Mouse (Mus musculus) CH12.LX (cell line): ENCODE results near the gene Zbtb8a. TPM values are rescaled to one million over a fixed set of nuclear protein-coding genes. Genes with fewer than 3 reads are reported as not detected.

Source experiments
- DNase-seq: peaks from one replicate; pipeline ENCODE4 v3.0.0-alpha.2; 2013; ENCODE audit errors: extremely low read depth
- H3K27ac ChIP-seq: 2 replicates; pipeline ENCODE4 v1.5.1; 2012; ENCODE audit warnings: low read depth, mild to moderate bottlenecking, control low read depth, moderate library complexity; ENCODE audit not compliant: insufficient read depth
- H3K27me3 ChIP-seq: replicated peaks from 2 replicates; pipeline ENCODE3; 2012; ENCODE audit warnings: inconsistent platforms
- H3K36me3 ChIP-seq, 2 experiments: replicated peaks in 1 of 2; 2 replicates each; pipeline versions ENCODE3 to v1.6.1; 2012; ENCODE audit warnings: inconsistent platforms in 1 of 2, low read length in 1 of 2, mild to moderate bottlenecking in 1 of 2, mixed read lengths in 1 of 2, moderate library complexity in 1 of 2; ENCODE audit not compliant: control insufficient read depth in 1 of 2, insufficient read depth in 1 of 2
- H3K4me1 ChIP-seq, 2 experiments: 2 replicates each; pipeline ENCODE4 v1.6.1; 2012; ENCODE audit warnings: inconsistent platforms in 1 of 2, moderate library complexity in 1 of 2; ENCODE audit not compliant: insufficient read depth in 2 of 2, control insufficient read depth in 1 of 2
- H3K4me2 ChIP-seq: 2 replicates; pipeline ENCODE4 v1.6.1; 2012; ENCODE audit warnings: low read depth, mild to moderate bottlenecking, control low read depth; ENCODE audit not compliant: poor library complexity, insufficient read depth, severe bottlenecking
- H3K4me3 ChIP-seq, 3 experiments: fragments of 150-350 bp in 1 of 3; sonication (generic) in 1 of 3; replicated peaks in 1 of 3; 2 replicates each; pipeline versions ENCODE3 to v1.5.1; 2011 to 2012; ENCODE audit warnings: low read depth in 2 of 3, low read length in 2 of 3, mild to moderate bottlenecking in 2 of 3, moderate library complexity in 2 of 3, control low read depth in 1 of 3, improper control_type of control experiment in 1 of 3, inconsistent platforms in 1 of 3, mixed read lengths in 1 of 3; ENCODE audit not compliant: poor library complexity in 1 of 3
- H3K79me2 ChIP-seq: replicated peaks from 2 replicates; pipeline ENCODE4 v1.6.1; 2012; ENCODE audit warnings: mild to moderate bottlenecking, moderate library complexity; ENCODE audit not compliant: control insufficient read depth, poor library complexity, insufficient read depth, severe bottlenecking; ENCODE audit errors: extremely low read depth
- H3K9ac ChIP-seq: 2 replicates; pipeline ENCODE4 v1.6.1; 2012; ENCODE audit warnings: low read depth, mild to moderate bottlenecking, control low read depth, moderate library complexity; ENCODE audit not compliant: insufficient read depth
- H3K9me3 ChIP-seq: replicated peaks from 2 replicates; pipeline ENCODE3; 2012; ENCODE audit warnings: low read length, inconsistent platforms, mixed read lengths
- BHLHE40 ChIP-seq: IDR thresholded peaks from 2 replicates; pipeline ENCODE4 v1.6.1; 2011; ENCODE audit warnings: mild to moderate bottlenecking, low read depth, low read length, improper control_type of control experiment
- CTCF ChIP-seq, 2 experiments: IDR thresholded peaks in 1 of 2; conservative IDR thresholded peaks in 1 of 2; 2 replicates each; pipeline ENCODE4 v1.5.1; 2011 to 2012; ENCODE audit warnings: low read depth in 2 of 2, low read length in 2 of 2, improper control_type of control experiment in 1 of 2, inconsistent platforms in 1 of 2, mild to moderate bottlenecking in 1 of 2, moderate library complexity in 1 of 2
- E2F4 ChIP-seq: IDR thresholded peaks from 2 replicates; pipeline ENCODE4 v1.6.1; 2011; ENCODE audit warnings: low read depth, low read length, improper control_type of control experiment; ENCODE audit not compliant: insufficient replicate concordance
- ELF1 ChIP-seq: IDR thresholded peaks from 2 replicates; pipeline ENCODE4 v1.6.1; 2014; ENCODE audit warnings: low read depth, mild to moderate bottlenecking, inconsistent platforms, low read length, improper control_type of control experiment
- EP300 ChIP-seq: IDR thresholded peaks from 2 replicates; pipeline ENCODE4 v1.6.1; 2011; ENCODE audit warnings: low read length, improper control_type of control experiment
- ETS1 ChIP-seq: conservative IDR thresholded peaks from 2 replicates; pipeline ENCODE4 v1.6.1; 2012; ENCODE audit warnings: low read depth, mild to moderate bottlenecking, inconsistent platforms, low read length, improper control_type of control experiment, moderate library complexity
- HCFC1 ChIP-seq: IDR thresholded peaks from 2 replicates; pipeline ENCODE4 v1.6.1; 2012; ENCODE audit warnings: low read depth, mild to moderate bottlenecking, inconsistent platforms, low read length, improper control_type of control experiment
- IRF4 ChIP-seq: IDR thresholded peaks from 2 replicates; pipeline ENCODE4 v1.6.1; 2014; ENCODE audit warnings: low read depth, mild to moderate bottlenecking, inconsistent platforms, low read length, improper control_type of control experiment
- MAFK ChIP-seq: IDR thresholded peaks from 2 replicates; pipeline ENCODE4 v1.6.1; 2011; ENCODE audit warnings: low read length, improper control_type of control experiment; ENCODE audit not compliant: insufficient replicate concordance
- MAX ChIP-seq: IDR thresholded peaks from 2 replicates; pipeline ENCODE4 v1.6.1; 2011; ENCODE audit warnings: low read length, improper control_type of control experiment
- MAZ ChIP-seq: IDR thresholded peaks from 2 replicates; pipeline ENCODE4 v1.6.1; 2012; ENCODE audit warnings: low read depth, mild to moderate bottlenecking, inconsistent platforms, low read length, improper control_type of control experiment, moderate library complexity
- MEF2A ChIP-seq: IDR thresholded peaks from 2 replicates; pipeline ENCODE4 v1.6.1; 2014; ENCODE audit warnings: low read depth, mild to moderate bottlenecking, inconsistent platforms, low read length, improper control_type of control experiment, borderline replicate concordance
- NELFE ChIP-seq: IDR thresholded peaks from 2 replicates; pipeline ENCODE4 v1.6.1; 2011; ENCODE audit warnings: low read depth, low read length, improper control_type of control experiment
- NRF1 ChIP-seq: IDR thresholded peaks from 2 replicates; pipeline ENCODE4 v1.6.1; 2014; ENCODE audit warnings: low read depth, mild to moderate bottlenecking, inconsistent platforms, low read length, improper control_type of control experiment, moderate library complexity
- PAX5 ChIP-seq: IDR thresholded peaks from 2 replicates; pipeline ENCODE4 v1.6.1; 2012; ENCODE audit warnings: low read length, inconsistent platforms, mixed read lengths
- SIN3A ChIP-seq: IDR thresholded peaks from 2 replicates; pipeline ENCODE4 v1.6.1; 2012; ENCODE audit warnings: low read length, improper control_type of control experiment, inconsistent platforms
- TCF12 ChIP-seq: IDR thresholded peaks from 2 replicates; pipeline ENCODE4 v1.6.1; 2014; ENCODE audit warnings: low read depth, mild to moderate bottlenecking, inconsistent platforms, low read length, improper control_type of control experiment
- UBTF ChIP-seq: IDR thresholded peaks from 2 replicates; pipeline ENCODE4 v1.6.1; 2012; ENCODE audit warnings: low read depth, mild to moderate bottlenecking, inconsistent platforms, low read length, improper control_type of control experiment, moderate library complexity
- USF1 ChIP-seq: IDR thresholded peaks from 2 replicates; pipeline ENCODE4 v1.6.1; 2014; ENCODE audit warnings: low read depth, mild to moderate bottlenecking, inconsistent platforms, low read length, improper control_type of control experiment
- ZC3H11A ChIP-seq: IDR thresholded peaks from 2 replicates; pipeline ENCODE4 v1.6.1; 2012; ENCODE audit warnings: low read depth, mild to moderate bottlenecking, inconsistent platforms, low read length, improper control_type of control experiment
- ZMIZ1 ChIP-seq: IDR thresholded peaks from 2 replicates; pipeline ENCODE4 v1.6.1; 2012; ENCODE audit warnings: low read depth, mild to moderate bottlenecking, inconsistent platforms, low read length, improper control_type of control experiment
- dilution Hi-C: fragments of 300-500 bp; cut with MboI; formaldehyde crosslinking; loops from 2 replicates; pipeline ENCODE4 v1.14.3; 2020; ENCODE audit warnings: low sequenced_read_pairs; ENCODE audit not compliant: extremely low pct_unique_long_range_greater_than_20kb, extremely low pct_ligation_motif_present
- in situ Hi-C: fragments of 300-500 bp; cut with MboI; formaldehyde crosslinking; loops from 3 replicates; pipeline ENCODE4 v1.14.3; 2019; ENCODE audit warnings: low sequenced_read_pairs, low pct_ligation_motif_present, low pct_unique_long_range_greater_than_20kb, mixed read lengths
- polyA plus RNA-seq: library from polyadenylated mRNA; unstranded; fragments of >175 nt; gene quantifications from 2 replicates; pipeline ENCODE4 v1.2.1, GENCODE M21; 2012; ENCODE audit warnings: low read depth; ENCODE audit not compliant: insufficient read length
- total RNA-seq, 2 experiments: library from RNA; depleted of rRNA; stranded (reverse); fragments of 300-350 nt in 1 of 2; fragments of >200 nt in 1 of 2; gene quantifications; 2 replicates each; pipeline ENCODE4 v1.2.3; 2012 to 2014

Gene Zbtb8a
- total and polyA plus RNA-seq, 3 experiments, result 0.04 TPM; not detected in 2

DNA sequence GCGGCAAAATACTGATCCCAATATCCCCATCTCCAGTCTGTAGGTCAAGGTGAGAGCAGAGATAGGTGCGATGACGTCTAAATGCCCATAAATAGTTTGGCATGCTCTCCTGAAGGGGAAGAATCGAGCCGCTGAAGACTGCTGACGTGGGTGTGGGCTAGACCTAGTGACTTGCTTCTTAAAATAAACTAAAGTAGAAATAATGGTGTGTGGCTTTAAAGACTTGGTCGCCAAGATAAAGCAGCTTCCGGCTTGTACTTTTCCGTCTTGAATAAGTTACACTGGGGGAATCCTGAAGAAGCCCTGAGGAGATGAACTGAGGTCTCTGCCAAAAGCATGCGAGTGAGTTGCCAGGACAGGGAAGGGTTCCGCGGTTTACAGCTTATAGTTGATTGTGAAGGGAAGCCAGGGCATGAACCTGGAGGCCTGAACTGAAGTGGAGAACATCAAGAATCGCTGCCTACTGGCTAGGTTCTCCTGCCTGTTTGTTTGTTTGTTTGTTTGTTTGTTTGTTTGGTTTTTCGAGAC, 12.4 kb upstream of the Zbtb8a start:
- Histone ChIP-seq H3K4me3 (no peak overlapping the region), H3K4me1 (peaks cover 0 to 6% of the 10 kb centered on the region in 2 experiments; a peak in 1 of 4 replicates), H3K27me3 (no peaks in the 10 kb centered on the region), H3K79me2 (no peaks in the 10 kb centered on the region), H3K36me3 (no peaks in the 10 kb centered on the region), H3K4me2 (no peak overlapping the region), H3K9me3 (no peaks in the 10 kb centered on the region), H3K27ac (no peak overlapping the region), H3K9ac (no peak overlapping the region)
- in situ Hi-C loops, result no loop called here
- dilution Hi-C loops, result no loop called here
- no peak for DNase-seq
- TF ChIP-seq NELFE (no peak), MAX (no peak), USF1 (no peak), EP300 (no peak), ZMIZ1 (no peak), BHLHE40 (no peak), SIN3A (no peak), TCF12 (no peak), CTCF (conservative IDR thresholded peaks at IDR 0.05 in 1 of 2, IDR thresholded peaks at IDR 0.05 in 1 of 2; ENCODE audit: low read depth in 2 of 2, low read length in 2 of 2) (no peak), MEF2A (no peak), MAFK (no peak), NRF1 (no peak), HCFC1 (no peak), E2F4 (no peak), IRF4 (no peak), ELF1 (no peak), ZC3H11A (no peak), PAX5 (no peak), ETS1 (no peak), UBTF (no peak)

DNA sequence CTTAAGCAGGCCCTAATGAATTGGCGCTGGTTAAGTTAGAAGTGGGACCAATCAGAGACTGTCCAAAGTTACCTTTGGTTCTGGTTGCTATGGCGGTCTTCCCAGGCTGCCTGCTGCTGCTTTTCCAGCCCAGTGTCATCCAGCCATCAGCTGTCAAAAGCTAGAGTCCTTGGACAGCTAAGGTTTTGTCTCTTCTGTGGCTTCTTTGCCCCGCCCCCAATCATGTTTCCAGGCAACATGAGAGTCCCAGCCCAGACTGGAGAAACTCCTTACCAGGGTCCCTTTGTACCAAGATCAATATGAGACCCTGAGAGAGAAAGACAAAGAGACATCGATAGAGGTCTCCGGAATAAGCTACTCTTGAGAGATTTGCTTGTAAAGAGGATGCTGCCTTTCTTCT, 10.5 kb upstream of the Zbtb8a start:
- H3K9me3 ChIP-seq, result no peaks in the 10 kb centered on the region
- H3K27ac ChIP-seq, result no peak overlapping the region
- no peak overlapping the region for H3K4me3 ChIP-seq
- no peaks in the 10 kb centered on the region for H3K79me2 ChIP-seq
- no peak overlapping the region for H3K9ac ChIP-seq
- in situ Hi-C loops (no loop called here), dilution Hi-C loops (no loop called here)
- no peak for DNase-seq
- no peaks in the 10 kb centered on the region for H3K36me3 ChIP-seq
- H3K4me2 ChIP-seq, result no peak overlapping the region
- peaks cover 2% of the 10 kb centered on the region for H3K27me3 ChIP-seq
- TF ChIP-seq UBTF, result no peak
- TF ChIP-seq MAZ, result no peak
- H3K4me1 ChIP-seq, result peaks cover 0 to 6% of the 10 kb centered on the region in 2 experiments; a peak in 1 of 4 replicates
